Mouse (Mus musculus): ENCODE results near the gene Slc24a2.

Gene Slc24a2

GRCm38 (mm10) chr4:87119758-87120157 lies 110.5 kb downstream of the Slc24a2 start:
- peak; percentile 85 for DNase-seq (ENCODE audit: low read depth, low spot score)

DNA sequence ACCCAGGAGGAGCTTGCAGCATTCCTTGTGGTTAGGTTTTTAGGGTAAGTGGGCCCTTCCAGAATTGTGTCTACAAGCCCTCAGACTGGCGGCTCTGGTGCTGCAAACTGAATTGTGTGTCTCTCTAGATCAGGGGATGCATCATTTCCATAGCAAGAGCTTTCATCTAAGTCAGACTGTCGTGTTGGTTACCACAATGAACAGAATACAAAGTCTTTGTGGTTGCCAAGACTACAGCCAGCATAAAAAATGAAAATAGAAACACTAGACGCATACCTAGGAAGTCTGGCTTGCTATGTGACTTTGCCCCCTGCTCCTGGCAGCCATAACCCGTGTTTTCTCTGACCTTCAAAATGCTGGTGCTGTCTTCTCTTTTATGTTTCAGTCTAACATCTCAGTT lies 114.6 kb downstream of the Slc24a2 start:
- no peak for DNase-seq (ENCODE audit: low read depth, low spot score)

GRCm38 (mm10) chr4:87109331-87110059 lies 120.8 kb downstream of the Slc24a2 start:
- no peak for DNase-seq (ENCODE audit: low read depth, low spot score)

- DNase-seq (ENCODE audit: low read depth, low spot score), result no peak
Observed at GRCm38 (mm10) chr4:87100936-87101335, 129.3 kb downstream of the Slc24a2 start.

DNA sequence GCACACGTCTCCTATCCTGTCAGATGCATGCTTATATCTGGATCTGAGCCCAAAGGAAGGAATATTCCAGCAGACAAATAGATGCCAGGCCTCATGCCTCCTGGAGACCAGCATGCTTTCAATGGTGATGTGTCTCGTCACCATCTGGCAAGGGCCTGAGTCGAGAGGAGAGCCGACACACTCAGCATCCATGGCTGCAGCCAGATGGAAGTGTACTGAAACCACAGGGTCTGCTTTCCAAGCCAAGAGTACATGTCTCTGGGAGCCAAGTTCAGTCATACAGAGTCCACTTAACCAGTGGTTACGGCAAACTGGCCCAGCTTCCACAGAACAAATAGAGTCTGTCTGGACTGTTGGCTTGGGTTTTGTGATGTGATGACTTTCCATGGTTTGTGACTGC lies 134.1 kb downstream of the Slc24a2 start:
- DNase-seq (ENCODE audit: low read depth, low spot score), result no peak

GRCm38 (mm10) chr4:87093612-87094011 lies 136.7 kb downstream of the Slc24a2 start:
- no peak for DNase-seq (ENCODE audit: low read depth, low spot score)

DNA sequence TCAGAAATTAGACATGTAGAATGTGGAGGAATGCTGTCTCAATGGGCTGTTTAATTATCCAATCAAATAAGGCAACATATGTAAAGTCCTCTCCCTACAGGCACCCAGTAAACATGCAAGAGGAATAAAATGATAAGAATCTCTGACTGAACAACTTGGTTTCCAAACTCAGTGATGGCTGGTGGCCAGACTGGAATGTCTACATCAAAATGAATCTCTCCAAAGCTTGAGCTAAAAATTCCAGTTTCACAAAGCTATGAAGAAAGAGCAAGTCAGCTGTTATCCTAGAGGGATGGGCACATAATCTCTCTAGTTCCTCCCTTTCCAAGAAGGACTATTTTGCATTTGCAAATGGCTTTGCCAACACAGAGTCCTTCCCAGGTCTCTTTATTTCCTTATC lies 139.4 kb downstream of the Slc24a2 start:
- no peak for DNase-seq (ENCODE audit: low read depth, low spot score)

DNA sequence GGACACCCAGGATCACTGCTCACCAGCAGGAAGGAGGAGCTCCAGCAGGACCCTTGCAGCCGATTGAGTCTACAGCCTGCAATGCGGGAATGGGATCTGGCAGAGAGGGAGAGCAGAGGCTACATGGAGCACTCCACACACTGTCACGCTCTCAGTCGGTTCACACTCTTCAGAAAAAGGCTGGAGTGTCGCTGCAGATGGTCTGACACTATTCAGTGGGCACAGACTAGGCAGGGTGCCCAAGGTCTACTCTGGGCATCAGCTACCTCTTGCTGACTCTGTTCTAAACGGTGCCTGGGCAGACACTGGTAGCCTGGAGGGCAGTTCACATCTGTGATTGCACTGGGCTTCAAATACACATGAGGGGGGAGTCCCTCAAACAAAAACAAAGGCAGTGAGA lies 141.6 kb downstream of the Slc24a2 start:
- no peak for DNase-seq (ENCODE audit: low read depth, low spot score)

- DNase-seq (ENCODE audit: low read depth, low spot score), result no peak
Observed at GRCm38 (mm10) chr4:87087597-87087996, 142.7 kb downstream of the Slc24a2 start.

DNA sequence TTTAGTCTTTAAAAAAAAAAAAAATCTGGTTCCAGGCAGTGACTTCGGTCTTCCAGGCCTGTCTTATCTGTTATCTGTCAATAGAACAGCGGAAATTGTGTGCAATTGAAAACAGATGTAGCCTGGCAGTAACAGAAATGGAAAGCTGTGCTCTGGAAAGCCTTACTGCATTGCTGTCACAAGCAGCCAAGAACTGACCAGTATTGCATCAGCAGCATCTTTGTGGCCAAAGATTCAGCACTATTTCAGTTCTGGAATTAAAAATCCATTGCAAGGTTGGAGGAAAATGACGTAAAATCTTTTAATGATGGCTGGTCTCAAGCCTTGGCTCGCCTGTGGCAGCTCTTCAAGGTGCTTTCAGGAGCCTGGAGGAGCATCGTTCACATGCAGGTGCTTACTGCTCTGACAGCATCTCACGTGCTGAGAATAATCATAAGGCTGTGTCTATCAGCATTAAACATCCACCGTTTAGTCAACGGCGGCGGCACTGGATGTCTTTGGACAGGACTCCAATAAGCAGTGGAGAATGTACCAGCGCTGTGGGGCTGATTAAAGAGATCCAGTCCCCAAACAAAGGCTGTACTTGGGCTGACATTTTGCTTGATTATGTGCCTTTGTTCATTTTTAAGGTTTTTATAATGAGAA lies 143.2 kb downstream of the Slc24a2 start:
- no peak for DNase-seq (ENCODE audit: low read depth, low spot score)

GRCm38 (mm10) chr4:87081321-87081720 lies 149.0 kb downstream of the Slc24a2 start:
- peak; percentile 92 for DNase-seq (ENCODE audit: low read depth, low spot score)

DNA sequence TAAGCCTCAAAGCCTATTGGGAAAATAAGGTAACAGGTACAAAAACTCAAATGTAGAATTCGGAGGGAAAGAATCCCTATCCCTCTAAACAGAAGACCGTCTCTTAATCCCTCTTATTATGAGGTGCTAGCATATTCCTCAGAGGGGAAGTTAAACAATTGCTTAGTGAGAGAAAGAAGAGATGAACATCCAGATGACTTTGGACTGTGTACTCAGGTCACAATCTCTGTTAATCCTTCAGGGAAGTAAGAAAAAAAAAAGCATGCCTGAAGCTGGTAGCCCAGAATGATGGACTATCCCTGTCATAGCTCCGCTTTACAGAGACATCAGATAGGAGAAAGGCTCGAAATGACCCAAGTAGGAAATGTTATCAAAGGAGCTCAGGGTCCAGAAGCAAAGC lies 151.0 kb downstream of the Slc24a2 start:
- no peak for DNase-seq (ENCODE audit: low read depth, low spot score)

- no peak for DNase-seq (ENCODE audit: low read depth, low spot score)
Observed at GRCm38 (mm10) chr4:87078726-87079125, 151.6 kb downstream of the Slc24a2 start.

DNA sequence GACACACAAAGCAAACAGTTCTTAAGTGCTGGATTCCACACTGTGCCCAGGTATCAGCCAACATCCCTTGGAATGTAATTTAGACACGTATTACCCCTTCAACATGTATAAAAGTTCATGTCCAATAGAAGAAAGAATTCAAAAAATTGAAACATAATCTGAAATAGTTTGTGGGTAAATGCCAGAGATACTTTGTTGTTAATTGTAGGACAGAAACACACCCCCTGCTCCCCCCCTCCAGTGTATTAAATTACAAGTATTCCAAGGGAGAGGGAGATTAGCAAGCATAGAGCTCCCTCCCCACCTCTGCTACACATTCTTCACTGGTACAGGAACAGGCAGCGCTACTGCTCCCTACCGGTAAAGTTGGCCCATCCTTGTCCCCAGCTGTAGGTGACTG lies 154.5 kb downstream of the Slc24a2 start:
- DNase-seq (ENCODE audit: low read depth, low spot score), result no peak

GRCm38 (mm10) chr4:87068121-87068520 lies 162.2 kb downstream of the Slc24a2 start:
- no peak for DNase-seq (ENCODE audit: low read depth, low spot score)

DNA sequence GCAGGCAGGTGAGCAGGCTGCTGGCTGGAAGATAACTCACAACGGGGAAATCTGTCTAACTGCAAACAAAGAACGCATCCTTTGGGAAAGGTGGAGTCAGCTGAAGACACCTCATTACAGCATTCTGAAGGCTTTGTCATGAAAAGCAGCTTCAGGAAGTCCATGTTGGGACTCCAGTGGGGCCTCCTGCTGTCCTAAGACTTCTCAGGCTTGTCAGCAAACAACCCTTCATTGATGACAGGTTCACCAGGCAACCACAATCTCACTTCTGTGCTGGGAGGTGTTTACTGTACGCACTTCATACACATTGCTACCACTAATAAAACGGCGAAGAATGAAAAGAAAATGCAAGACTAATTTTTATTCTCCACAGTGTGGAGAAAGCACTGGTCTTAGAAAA lies 165.1 kb downstream of the Slc24a2 start:
- DNase-seq (ENCODE audit: low read depth, low spot score), result no peak

DNA sequence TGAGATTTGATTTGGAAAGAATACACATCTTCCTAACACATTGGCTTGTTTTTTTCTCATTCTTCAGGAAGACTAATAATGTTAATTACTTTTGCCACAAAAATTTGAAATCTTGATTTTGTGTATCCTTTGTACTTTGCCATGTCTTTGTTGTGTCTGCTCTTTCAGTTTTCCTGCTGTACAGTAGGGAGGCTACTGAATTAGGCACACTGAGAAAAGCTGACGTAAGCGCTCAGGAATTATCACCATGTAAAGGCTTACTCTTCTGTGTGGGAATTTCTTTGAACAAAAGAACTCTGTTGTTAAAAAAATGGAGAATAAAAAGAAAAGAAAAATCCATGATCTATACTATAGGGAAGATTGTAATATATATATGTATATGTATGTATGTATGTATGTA lies 165.7 kb downstream of the Slc24a2 start:
- DNase-seq (ENCODE audit: low read depth, low spot score), result no peak

GRCm38 (mm10) chr4:87062771-87063253 lies 167.5 kb downstream of the Slc24a2 start:
- no peak for DNase-seq (ENCODE audit: low read depth, low spot score)

- DNase-seq (ENCODE audit: low read depth, low spot score), result no peak
Observed at GRCm38 (mm10) chr4:87061696-87062095, 168.6 kb downstream of the Slc24a2 start.

DNA sequence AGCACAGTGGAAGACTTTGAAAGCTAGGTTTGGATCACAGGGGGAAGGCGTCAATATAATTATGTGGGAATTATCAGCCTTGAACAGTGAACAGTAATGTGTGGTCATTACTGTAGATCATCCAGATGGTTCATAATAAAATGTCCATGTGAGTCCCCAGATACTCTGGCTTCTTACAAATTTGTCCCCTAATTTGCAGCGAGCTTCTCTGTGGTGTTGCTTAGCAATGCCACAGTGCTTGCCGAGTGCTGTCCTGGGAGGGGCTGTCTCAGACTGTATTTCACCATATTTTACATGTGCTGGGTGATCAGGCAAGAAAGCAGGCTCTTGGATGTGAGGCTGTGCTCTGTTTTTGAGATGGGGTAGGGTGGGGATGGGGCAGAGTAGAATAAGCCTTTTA lies 172.7 kb downstream of the Slc24a2 start:
- DNase-seq (ENCODE audit: low read depth, low spot score), result no peak

GRCm38 (mm10) chr4:87055768-87056167 lies 174.5 kb downstream of the Slc24a2 start:
- DNase-seq (ENCODE audit: low read depth, low spot score), result peak; percentile 51

DNA sequence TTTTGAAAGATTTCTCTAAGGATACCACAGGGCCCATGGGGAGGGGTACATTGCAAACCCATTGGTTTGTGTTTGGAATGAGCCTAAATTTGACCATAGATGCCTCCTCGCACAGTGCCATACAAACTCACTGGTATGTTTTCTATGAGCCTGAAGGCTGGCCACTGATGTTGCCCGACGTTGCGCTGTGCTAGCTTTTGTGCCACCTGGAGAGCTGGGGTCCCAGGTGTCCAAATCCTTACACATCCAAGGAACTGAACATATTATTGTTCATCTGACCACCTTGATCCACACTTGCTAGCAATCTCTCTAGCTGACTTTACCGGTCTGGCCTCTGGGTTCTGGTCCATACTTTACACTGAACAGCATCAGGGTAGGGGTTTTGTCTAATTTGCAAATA lies 177.4 kb downstream of the Slc24a2 start:
- DNase-seq (ENCODE audit: low read depth, low spot score), result no peak

DNA sequence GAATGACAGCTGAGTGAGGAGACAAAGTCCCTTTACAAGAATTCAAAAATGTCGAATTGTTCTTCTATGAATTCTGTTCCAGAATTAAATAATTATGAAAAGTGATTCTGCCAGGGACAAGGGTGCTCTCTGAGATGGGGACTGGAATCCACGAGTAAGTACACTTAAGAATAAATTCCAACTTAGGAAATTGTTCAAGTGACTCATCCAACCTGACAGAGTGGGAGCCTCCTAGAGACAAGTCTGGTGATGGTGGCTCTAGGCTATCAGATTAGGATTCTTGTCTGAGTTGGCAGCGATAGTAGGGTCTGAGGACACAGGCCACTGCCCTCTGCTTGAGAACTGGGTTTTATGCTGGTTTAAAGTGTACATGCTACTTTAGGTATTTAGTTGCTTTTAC lies 181.2 kb downstream of the Slc24a2 start:
- DNase-seq (ENCODE audit: low read depth, low spot score), result no peak
